Mouse (Mus musculus) activated CD4-positive, CD25-positive, alpha-beta regulatory T cell, adult 4 months (primary cell): ENCODE results near the gene Atp2b4. TPM values are rescaled to one million over a fixed set of nuclear protein-coding genes. Genes with fewer than 3 reads are reported as not detected.

ENCODE experiments used
- ATAC-seq: one replicate; pipeline ENCODE4 v1.8.0; 2017
- polyA plus RNA-seq, 2 experiments: library from polyadenylated mRNA; unstranded; fragments of 100-300 nt; shearing (Covaris generic); gene quantifications; one replicate each; pipeline ENCODE4 v1.2.1; 2017

Atp2b4 gene
- polyA plus RNA-seq, 2 experiments from 2014 or later: 17.8 to 19.0 TPM

DNA sequence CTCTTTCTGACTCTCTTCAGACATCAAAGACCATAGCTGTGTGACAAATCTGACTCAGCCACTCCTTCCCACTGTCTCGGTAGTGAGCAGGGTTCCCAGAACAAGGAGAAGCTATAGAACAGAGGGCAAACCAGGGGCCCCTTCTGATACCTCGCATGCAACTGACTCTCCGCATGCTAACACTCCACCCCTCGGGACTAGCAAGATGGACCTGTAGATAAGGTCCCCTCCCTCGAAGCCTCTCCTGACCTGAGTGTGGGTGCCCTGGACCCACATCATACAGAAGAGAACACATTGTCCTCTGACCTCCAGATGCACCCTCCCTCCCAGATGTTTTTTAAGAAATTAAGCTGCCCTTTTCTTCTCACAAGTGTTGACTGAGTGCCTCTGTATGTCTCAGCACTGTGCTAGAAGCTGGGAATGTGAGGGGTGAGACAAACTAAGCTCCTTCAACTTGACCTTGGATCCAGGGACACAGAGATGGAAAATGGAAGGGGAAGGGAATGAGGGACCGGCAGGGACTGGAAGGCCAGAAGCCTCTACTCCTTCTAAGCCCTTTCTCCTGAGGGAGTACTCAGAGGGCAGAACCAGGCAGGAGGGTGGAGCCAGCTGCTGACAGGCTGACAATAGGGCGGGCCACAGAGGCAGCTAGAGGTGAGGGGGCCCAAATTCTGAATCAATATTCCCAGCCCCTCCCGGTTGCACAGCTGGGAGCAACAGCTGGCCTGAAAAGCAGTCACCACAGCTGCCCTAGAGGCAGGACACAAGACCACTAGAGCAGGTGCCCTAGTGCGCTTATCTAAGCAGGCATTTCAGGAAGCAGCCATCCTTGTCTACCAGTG, 2.6 kb downstream of the Atp2b4 start:
- ATAC-seq: no peak

DNA sequence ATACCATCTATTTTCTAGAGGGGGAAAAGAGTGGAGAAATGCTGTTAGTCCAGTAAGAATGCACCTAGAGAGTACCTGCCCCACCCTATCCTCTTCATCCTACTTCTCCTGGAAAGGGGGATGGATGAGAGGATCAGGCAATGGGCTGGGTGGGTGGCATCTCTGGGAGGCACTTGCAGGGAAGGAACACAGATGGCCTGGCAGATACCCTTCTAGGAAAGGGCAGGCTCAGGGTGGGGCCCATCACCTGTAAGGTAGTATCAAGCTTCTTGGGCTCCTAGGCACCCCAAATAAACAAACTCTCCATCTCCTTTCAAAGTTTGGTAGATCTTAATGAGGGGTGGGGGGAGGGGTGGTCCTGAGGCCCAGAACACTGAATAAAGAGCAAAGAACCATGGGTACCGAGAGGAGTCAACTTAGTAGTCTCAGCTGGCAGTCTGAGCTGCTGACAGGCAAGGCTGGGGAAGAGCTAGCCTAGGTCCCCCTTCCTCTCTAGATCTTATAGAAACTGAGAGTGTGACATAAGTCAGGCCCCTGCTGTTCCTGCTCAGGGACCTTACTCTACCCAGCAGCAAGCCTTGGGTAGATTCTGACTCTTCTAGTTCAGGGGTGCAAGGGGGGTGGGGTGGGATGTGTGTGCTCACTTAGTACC, 3.4 kb downstream of the Atp2b4 start:
- no peak for ATAC-seq

DNA sequence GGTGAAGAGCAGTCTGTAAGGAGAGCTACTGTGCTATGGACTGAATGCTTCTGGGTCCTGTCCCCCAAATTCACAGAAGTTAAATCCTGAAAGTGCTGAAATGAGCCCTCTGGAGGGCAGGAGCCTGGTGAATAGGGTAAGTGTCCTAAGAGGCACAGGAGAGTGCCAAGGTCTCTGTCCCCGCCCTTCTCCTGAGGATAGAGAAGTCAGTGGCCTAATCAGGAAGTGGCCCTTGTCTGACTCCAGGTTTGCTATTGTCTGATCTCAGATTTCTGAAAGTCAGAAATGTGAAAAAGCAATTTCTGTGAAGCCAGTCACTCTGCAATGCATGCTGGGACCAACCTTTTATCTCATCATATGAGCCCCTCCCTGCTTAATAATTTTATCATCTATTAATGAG, 7.2 kb downstream of the Atp2b4 start:
- no peak for ATAC-seq

DNA sequence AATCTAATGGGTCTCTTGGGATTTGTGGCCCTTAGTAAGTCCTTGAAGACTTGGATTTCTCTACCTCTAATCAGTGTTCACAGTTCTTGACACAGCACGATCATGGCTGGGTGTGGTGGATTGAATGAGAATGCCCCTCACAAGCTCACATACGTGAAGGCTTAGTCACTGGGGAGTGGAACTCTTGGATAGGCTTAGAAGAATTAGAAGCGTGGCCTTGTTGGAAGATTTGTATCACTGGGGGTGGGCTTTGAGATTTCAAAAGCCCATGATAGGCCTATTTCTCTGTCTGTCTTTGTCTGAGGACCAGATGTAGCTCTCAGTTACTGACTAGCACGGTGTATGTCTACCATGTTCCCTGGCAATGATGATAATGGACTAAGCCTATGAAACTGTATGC, 10.8 kb downstream of the Atp2b4 start:
- no peak for ATAC-seq

DNA sequence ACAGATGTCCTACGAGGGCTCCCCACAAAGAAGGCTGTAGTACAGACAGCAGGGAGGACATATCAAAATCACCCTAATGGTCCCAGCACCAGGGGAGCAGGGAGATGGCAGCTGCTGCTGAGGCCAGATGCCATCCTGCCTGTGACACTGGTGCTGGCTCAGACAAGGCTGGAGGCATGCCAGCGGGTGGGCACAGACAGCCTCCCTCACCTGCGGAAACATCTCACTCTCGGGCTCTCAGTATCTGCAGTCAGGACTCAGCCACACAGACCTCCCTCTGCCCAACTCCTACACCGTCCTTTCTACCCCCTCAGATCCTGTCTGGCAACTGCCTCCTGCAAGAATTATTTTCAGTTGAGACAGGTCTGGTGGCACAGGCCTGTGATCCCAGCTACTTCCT, 12.0 kb downstream of the Atp2b4 start:
- ATAC-seq: no peak

DNA sequence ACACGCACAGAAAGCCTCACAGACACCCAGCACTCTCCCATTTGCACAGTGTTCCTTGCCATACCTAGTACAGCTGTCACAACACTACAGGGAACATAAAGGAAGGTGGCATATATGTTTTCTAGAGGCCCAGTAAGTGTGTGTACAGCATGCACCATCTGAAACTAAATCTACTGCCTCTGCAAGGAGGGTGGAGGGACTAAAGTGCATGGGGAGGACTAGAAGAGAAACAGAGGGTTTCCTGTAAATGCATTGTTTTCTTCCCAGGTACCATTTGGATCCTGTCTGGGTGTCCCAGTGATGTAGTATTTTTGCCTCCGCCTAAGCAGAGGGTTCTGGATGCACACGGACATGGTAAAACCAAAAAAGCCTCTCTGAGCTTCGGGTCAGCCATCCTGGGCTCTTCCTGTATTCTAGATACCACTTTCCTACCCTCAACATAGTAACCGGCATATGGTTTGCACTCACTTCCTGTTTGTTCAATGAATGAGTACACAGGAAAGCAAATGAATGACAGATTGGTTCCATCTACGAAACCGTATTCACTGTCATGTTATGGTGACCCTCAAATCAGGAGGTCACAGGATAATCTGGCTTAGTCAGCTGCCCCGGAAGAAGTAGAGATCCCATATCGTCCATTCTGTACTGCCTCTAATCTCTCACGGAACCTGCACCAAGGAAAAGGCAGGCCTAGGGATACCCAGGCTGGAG, 13.2 kb downstream of the Atp2b4 start:
- ATAC-seq: peak; percentile 91

DNA sequence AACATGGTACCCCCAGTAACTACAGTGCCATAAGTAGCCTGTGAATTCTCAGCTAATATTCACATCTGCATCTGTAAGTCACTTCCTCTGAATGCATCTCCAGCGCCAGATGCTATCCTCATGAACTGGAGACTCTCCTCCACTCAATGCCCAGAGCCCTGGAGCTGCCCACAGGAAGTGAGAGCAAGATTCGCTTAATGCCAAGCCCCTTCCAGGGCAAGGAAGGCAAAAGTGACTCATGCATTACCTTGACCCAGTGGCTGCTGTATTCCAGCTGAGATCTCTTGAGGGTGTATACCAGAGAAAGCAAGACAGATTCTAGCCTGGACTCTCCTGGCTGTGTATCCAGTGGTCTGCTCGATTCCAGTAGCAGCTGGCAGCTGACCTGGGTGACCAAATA, 16.2 kb downstream of the Atp2b4 start:
- ATAC-seq: no peak

DNA sequence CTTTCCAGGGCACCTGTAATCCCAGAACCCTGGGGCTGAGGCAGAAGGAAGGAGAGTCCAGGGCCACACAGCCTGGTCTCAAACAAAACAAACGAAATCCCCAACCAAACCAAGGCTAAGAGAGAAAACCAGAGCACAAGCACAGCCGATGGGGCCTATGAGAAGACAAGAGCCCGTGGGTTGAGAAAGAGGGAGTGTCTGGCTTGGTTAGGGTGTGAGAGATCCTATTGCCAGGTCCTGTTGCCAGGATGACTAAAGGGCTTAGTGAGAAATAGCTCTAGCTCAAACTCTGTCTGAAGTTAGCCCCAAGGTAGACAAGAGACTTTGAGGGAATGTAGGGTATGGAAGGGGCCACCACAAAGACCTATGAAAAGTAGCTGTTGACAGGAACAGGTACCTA, 19.3 kb downstream of the Atp2b4 start:
- ATAC-seq: no peak

DNA sequence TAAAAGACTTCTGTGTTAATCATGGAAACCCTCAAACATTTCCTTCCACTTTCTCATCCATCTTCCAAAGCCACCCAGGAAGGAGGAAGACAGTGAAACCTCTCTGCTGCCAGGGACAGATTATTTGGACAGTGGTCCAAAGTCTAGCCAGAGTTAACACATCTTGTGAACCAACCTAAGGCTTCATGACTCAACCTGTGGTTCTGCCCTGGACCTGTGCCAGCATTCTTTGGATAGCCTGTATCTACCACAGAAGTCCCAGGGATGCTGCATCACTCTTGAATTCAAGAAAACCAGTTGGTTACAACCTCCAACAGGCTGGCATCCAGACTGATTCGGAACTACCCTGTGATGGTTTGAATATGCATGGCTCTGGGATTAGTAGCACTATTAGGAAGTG, 21.8 kb downstream of the Atp2b4 start:
- ATAC-seq: no peak

DNA sequence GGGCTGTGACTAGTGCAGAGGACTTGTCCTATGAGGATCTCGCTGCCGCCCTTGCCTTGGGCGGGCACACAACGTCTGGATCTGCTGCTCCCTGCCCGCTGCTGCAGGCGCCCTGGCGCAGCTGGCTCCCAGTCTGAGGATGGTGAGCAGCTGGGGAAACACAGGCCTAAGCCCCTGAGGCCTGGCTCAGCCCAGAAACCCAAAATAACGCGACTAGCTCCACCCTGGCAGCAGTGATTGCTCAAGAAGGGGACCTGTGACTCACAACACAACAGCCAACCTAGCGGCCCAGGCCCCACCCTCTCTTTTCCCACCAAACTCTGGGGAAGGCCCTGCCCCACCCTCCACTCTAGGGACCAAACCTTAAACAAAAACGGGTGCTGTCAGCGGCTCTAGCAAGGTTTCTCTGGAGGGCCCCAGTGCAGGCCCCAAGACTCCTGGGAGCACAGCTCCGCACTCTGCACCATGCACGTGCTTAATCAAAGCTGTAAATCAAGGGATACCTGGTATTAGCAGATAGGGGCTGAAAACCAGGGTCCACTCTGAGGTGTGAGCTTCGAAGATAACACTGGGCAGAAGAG, 23.1 kb downstream of the Atp2b4 start:
- no peak for ATAC-seq

DNA sequence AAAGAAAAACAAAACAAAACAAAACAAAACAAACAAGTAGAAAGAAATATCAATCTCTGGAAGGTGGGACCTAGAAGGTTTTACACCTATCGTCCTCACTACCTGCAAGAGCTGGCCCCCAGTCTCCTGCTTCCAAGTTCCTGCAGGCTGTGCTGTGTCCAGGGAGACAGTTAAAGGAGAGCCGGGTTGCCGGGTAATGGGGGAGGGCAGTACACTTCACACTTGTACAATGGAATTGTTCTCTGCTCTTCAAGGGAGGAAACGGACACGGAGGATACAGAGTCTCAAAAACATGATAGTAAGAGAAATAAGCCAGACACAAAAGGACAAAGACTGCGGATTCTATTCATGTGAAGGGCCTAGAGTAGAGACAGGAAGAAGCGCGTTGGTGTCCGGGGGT, 28.3 kb downstream of the Atp2b4 start:
- ATAC-seq: no peak

DNA sequence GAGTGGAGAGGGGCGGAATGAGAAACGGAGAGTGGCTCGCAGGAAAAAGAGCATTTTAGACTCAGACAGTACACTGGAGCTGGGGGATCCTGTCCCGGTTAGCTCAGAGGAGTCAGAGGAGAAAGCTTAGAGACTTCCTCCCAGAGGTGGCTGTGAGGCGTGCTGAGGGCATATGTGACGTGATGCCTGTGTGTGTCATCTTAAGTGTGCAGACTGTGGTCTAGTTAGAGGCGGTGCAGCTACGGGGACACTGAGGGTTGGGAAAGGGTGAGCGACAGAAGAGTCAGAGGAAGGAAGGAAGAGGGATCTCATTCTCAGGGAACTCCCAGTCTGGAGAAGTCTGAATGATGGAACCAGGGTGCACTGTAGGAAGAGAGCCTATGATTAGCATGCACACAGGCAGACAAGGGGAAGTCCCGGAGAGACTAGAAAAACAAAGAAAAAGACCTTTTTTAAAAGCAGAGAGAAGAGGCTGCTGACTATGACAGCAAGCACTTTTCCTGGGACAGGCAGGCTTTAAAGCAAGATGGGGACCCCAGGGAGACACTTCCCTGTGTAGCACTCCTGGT, 28.9 kb downstream of the Atp2b4 start:
- peak; percentile 96 for ATAC-seq

DNA sequence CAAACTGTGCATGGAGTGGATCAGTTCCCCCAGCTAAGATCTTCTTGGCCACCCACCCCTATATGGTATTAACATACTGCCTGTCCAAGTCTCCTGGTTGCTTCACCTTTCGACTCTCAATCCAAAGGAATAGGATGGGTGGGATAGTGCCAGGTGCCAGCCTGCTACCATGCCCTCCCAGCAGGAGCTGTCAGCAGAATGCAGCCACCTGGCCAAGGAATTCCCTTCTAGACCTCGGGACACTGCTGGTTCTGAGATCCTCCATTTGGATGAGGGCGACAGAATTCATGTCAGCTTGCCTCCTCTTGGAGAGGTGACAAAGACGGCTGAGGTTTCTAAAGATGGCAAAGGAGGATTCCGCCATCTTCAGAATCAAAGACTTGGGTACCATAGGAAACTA, 32.8 kb downstream of the Atp2b4 start:
- no peak for ATAC-seq

DNA sequence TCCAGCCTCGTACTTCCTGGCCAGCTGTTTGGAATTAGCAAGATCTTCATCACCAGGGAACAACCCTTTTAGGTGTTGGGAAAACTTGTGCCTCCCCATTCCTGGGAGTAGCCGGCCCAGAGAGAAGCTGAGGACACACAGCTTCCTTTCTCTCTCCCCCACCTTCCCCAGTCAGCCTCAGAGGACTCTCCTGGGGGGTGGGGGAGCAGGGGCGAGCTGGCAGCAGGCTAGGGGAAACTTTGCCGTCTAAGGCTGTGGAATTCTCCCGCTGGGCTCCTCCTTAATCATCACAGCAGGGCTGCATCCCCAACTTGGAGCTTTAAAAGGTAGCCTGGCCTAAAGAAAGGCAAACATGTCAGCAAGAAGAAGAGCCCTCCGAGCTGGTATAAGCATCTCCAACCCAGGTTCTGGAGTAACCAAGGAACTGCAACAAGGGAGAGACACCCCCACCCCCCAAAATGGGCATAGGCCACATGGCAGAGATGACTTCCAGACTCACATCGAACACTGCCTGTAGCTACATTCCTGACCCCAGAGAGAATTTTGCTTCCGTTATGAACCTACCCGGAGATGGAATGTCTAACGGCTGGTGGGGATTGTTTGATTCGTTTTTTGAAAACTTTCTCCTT, 33.8 kb downstream of the Atp2b4 start:
- no peak for ATAC-seq

DNA sequence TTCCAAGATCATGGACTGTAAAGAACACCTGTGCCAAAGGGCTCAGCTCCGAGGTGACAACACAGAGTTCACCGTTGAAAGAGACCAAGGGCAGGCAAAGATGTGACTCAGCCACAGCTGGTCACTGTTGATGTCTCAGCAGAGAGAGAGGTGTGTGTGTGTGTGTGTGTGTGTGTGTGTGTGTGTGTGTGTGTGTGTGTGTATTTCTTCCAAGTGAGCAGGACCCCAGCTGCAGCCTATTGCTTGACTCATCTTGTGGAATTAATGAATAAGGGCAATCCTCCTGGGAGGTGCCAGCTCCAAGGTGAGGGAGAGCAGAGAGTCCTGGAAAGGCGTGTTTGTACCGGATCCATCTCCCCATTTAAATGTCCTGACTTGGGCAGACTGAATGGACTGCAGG, 35.5 kb downstream of the Atp2b4 start:
- no peak for ATAC-seq

DNA sequence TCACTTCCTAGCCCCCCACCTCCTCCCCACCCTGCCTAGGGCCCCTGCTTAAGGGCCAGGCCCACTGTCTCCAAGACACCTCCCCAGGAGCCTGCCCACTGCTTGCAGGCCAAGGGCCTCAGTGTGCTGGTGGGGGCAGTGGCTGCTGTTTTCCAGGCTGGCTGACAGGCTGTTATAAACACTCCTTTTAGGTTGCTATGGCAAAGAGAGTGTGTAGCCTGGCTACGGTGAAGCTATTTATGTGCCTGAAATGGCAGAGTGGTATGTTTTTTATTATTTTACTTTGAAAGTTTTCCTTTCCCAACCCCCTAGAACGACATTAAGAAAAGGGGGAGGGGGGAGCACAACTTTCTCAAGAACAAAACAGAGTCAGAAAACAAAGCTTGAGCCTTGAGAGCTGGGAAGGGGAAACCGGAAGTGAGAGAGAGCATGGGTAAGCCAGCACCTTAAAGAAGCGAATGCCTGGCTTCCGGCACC, 37.9 kb downstream of the Atp2b4 start:
- ATAC-seq: peak; percentile 36

DNA sequence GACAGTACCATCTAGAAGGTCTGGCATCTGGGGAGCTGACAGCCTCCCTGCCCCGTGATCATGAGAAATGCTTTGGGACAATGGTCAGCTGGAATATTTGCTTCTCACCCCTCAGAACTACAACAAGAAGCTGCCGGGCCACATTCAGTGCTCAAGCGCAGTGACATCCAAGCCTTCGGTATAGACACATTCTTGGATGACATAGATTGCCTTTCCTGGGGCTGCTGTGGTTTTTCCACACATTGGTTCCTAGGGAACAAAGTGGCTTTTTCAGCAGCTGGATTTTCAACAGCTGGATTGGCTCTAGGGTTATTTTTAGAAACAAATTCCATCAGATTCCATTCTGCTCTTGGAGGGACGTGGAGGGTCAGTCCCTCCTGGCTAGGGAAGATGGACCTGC, 39.6 kb downstream of the Atp2b4 start:
- ATAC-seq: no peak

DNA sequence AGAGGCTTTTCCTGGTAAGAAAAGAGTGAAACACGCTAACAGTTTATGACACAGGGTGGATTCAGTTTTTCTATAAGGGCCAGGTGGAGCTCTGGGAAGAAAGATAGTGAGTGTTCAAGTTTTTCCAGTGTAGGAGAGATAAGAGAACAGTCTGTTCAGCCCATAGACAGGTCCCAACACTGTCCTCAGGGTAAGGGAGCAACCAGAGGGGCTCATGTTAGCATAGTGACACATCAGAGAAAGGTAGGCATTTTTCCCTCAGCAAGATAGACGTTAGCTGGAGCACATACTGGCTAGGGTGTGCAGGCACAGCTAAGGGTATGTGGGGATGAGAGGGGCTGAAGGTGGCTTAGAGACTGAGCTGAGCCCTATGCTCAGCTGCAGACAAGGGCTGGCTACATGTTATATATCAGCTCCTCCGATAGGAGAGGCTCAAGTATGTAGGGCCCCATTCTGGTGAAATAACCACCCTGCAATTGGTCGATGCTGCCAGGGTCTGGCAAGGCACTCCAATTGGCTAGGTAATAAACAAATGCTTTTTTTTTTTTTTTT, 46.4 kb downstream of the Atp2b4 start:
- ATAC-seq: no peak

DNA sequence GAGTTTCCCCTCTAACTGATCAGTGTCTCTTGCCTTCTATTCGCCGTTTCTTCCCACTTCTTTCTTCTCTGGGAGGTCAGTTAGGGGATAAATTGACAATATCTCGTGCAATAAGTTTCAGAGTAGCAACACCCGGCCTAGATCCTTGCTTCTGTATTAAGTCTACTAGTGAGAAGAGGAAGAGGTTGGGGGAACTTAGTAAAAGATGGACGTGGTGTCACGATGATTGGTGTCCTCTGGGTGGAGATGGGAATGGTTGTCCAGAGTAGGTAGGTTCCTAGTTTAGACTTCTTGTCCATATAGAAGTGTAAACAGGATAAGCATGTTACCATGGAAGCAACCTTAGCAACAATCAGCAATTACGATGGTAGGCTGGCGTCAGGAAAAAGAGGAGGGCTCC, 47.5 kb downstream of the Atp2b4 start:
- no peak for ATAC-seq

DNA sequence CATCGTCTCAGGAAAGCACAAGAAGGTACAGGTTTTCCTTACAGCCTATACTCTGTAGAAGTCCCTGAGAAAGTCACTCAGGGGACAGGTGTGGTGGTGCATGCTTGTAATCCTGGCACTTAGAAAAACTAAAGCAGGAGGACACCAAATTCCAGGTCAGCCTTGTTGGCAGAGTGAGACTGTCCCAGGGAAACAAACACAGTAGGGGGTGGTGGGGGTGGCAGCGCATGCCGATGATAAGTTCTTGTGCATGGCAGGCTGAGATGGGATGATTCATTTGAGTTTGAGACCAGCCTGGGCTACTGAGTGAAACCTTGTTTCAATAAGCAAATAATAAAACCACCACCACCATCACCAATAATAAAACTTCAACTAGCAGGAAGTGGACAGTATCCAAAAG, 49.2 kb downstream of the Atp2b4 start:
- ATAC-seq: no peak

DNA sequence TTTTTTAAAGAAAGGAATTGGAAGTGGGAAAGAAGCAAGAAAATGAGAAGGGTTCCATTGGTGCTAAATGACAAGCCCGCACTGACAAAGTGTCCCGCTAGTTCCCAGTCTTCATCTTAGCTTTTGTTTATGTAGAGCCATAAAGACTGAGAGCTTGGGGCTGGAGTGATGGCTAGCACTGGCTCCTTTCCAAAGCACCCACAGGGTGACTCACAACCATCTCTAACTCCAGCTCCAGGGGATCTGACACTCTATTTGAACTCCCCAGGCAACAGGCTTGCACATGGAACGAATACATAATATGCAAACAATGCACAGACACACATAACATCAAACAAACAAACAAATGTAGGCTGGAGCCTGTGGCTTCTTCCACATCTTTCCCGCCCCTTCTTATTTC, 50.9 kb downstream of the Atp2b4 start:
- no peak for ATAC-seq

DNA sequence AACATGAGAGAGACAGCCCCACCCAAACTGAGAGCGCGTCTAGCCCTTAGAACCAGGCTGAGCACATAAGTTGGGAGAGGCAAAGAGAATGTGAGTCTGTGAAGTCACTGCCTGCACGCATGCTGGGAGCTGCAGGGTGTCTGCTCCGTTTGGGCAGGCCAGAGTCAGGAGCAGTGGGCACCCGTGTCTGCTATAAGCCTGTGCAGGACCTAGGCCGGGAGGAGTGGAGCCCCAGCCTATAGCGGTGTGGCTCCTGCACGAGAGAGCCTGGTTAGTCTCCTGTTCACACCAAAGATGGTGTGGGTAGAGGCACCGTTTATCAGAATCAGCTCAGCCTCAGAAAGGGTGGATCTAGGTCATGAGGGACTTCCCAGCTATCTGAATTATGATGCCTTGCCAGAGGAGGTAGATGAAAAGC, 55.8 kb downstream of the Atp2b4 start:
- no peak for ATAC-seq
